Mouse (Mus musculus) small intestine, adult 2 months (tissue): ENCODE data around the gene Zbtb40.

Experiments used
- CTCF ChIP-seq: fragments of 200-500 bp; IDR thresholded peaks from 2 replicates; pipeline ENCODE4 v1.5.1; 2012; ENCODE audit warnings: low read depth, mild to moderate bottlenecking, control low read depth, inconsistent platforms, low read length, moderate library complexity, mixed read lengths; ENCODE audit not compliant: insufficient replicate concordance, insufficient read length; ENCODE audit errors: extremely low read depth
- POLR2A ChIP-seq: fragments of 200-500 bp; IDR thresholded peaks from 2 replicates; pipeline ENCODE4 v1.6.1; 2012; ENCODE audit warnings: low read depth, mild to moderate bottlenecking, control low read depth, inconsistent platforms, low read length, moderate library complexity

- TF ChIP-seq POLR2A (no peak), CTCF (no peak)
Observed at GRCm38 (mm10) chr4:137054932-137055331, 6.3 kb upstream of the Zbtb40 start.
